Mouse (Mus musculus) lung, postnatal 0 days (tissue): Measurements from ENCODE around the gene Etnk2. TPM values are rescaled to one million over a fixed set of nuclear protein-coding genes. Genes with fewer than 3 reads are reported as not detected.

Experiments
- ATAC-seq: fragments of 200-750 bp; cut with Nextera tagmentation; 2 replicates; pipeline ENCODE4 v1.8.0; 2017; ENCODE audit warnings: moderate library complexity
- DNase-seq: peaks from one replicate; pipeline ENCODE4 v3.0.0-alpha.2; 2016; ENCODE audit warnings: low spot score
- H3K27ac ChIP-seq: fragments of 300-500 bp; sonication (generic); 2 replicates; pipeline ENCODE4 v1.5.1; 2014; ENCODE audit warnings: antibody characterized with exemption, mild to moderate bottlenecking, low read length, mixed read lengths
- H3K27me3 ChIP-seq: fragments of 300-500 bp; sonication (generic); replicated peaks from 2 replicates; pipeline ENCODE4 v1.6.1; 2014; ENCODE audit warnings: low read length, mixed read lengths; ENCODE audit not compliant: insufficient read depth
- H3K36me3 ChIP-seq: fragments of 300-500 bp; sonication (generic); 2 replicates; pipeline ENCODE4 v1.6.1; 2014; ENCODE audit warnings: low read length, mixed read lengths; ENCODE audit not compliant: insufficient read depth
- H3K4me1 ChIP-seq: fragments of 300-500 bp; sonication (generic); 2 replicates; pipeline ENCODE4 v1.6.1; 2014; ENCODE audit warnings: antibody characterized with exemption, low read depth, low read length, mixed read lengths; ENCODE audit not compliant: insufficient read depth
- H3K4me2 ChIP-seq: fragments of 300-500 bp; sonication (generic); replicated peaks from 2 replicates; pipeline ENCODE4 v1.6.1; 2014; ENCODE audit warnings: low read depth, mild to moderate bottlenecking, low read length, moderate library complexity, mixed read lengths
- H3K4me3 ChIP-seq: fragments of 300-500 bp; sonication (generic); 2 replicates; pipeline ENCODE4 v1.5.1; 2014; ENCODE audit warnings: low read depth, low read length
- H3K9ac ChIP-seq: fragments of 300-500 bp; sonication (generic); replicated peaks from 2 replicates; pipeline ENCODE4 v1.6.1; 2014; ENCODE audit warnings: low read depth, mild to moderate bottlenecking
- H3K9me3 ChIP-seq: fragments of 300-500 bp; sonication (generic); 2 replicates; pipeline ENCODE4 v1.6.1; 2016; ENCODE audit warnings: low read length, mixed read lengths
- CTCF ChIP-seq: IDR thresholded peaks from 2 replicates; pipeline ENCODE4 v1.5.1; 2016; ENCODE audit warnings: antibody characterized with exemption, mild to moderate bottlenecking
- EP300 ChIP-seq: IDR thresholded peaks from 2 replicates; pipeline ENCODE4 v1.6.1; 2016; ENCODE audit warnings: antibody characterized with exemption, mild to moderate bottlenecking, control low read depth
- WGBS: fragments of 180-500 bp; shearing (Covaris S2); extraction: QIAGEN DNeasy Blood & Tissue Kit; methylation state at CpG from one replicate; pipeline ENCODE4 v1.1.7; 2014; 5-methylcytosine and 5-hydroxymethylcytosine counted together
- polyA plus RNA-seq: library from polyadenylated mRNA; unstranded; fragments of >200 nt; fragmentation: Nextera tagmentation; extraction: Ambion mirVana; gene quantifications from 2 replicates; pipeline ENCODE4 v1.2.1, GENCODE M21; 2015

Etnk2 gene
- polyA plus RNA-seq, 1 experiment from 2014 or later: 0.81 TPM

- no peak for TF ChIP-seq CTCF
- TF ChIP-seq EP300: no peak
- Histone ChIP-seq H3K4me3 (no peak overlapping the region), H3K4me2 (no peak overlapping the region), H3K4me1 (no peaks in the 10 kb centered on the region), H3K27me3 (no peaks in the 10 kb centered on the region), H3K9me3 (no peaks in the 10 kb centered on the region), H3K9ac (no peak overlapping the region), H3K36me3 (no peaks in the 10 kb centered on the region), H3K27ac (no peak overlapping the region)
- ATAC-seq (no peak), DNase-seq (no peak)
- 71% methylated on average over 3 of the region's 3 CpGs for whole genome bisulfite sequencing
These were observed 16.1 kb upstream of the Etnk2 start for GRCm38 (mm10) chr1:133347226-133347625.

GRCm38 (mm10) chr1:133347693-133348520, 15.5 kb upstream of the Etnk2 start:
- Histone ChIP-seq H3K27me3 (no peaks in the 10 kb centered on the region), H3K9ac (no peak overlapping the region), H3K27ac (no peak overlapping the region), H3K4me3 (no peak overlapping the region), H3K4me2 (no peak overlapping the region), H3K36me3 (no peaks in the 10 kb centered on the region), H3K9me3 (no peaks in the 10 kb centered on the region), H3K4me1 (no peaks in the 10 kb centered on the region)
- peak; percentile 47 for ATAC-seq
- no peak for TF ChIP-seq CTCF
- TF ChIP-seq EP300: peak; percentile 41; the same call in 1 of the 2 replicates
- peak; percentile 37 for DNase-seq
- WGBS: 53% methylated on average over 11 of the region's 11 CpGs

- DNase-seq (no peak), ATAC-seq (no peak)
- no peaks in the 10 kb centered on the region for H3K9me3 ChIP-seq
- 93% methylated on average over 1 of the region's 1 CpGs for WGBS
- TF ChIP-seq CTCF: no peak
- TF ChIP-seq EP300: no peak
- H3K36me3 ChIP-seq: no peaks in the 10 kb centered on the region
- no peak within 1 kb of the TSS for H3K4me2 ChIP-seq
- no peaks in the 10 kb centered on the region for H3K27me3 ChIP-seq
- H3K4me3 ChIP-seq: no peak within 1 kb of the TSS
- H3K9ac ChIP-seq: no peak within 1 kb of the TSS
- H3K4me1 ChIP-seq: no peaks in the 10 kb centered on the region
- no peak within 1 kb of the TSS for H3K27ac ChIP-seq
These were observed 13.2 kb upstream of the Etnk2 start, which contains the start of gene Ren1 for GRCm38 (mm10) chr1:133350210-133350609. Ren1 (plus strand) TSS chr1:133350510.

GRCm38 (mm10) chr1:133351762-133352161, 11.6 kb upstream of the Etnk2 start:
- DNase-seq (no peak), ATAC-seq (no peak)
- Histone ChIP-seq H3K4me2 (no peak overlapping the region), H3K4me3 (no peak overlapping the region), H3K27ac (no peak overlapping the region), H3K9ac (no peak overlapping the region), H3K4me1 (no peaks in the 10 kb centered on the region), H3K27me3 (0 out of 2 replicates have a peak, but pooled peaks cover 3% of the 10 kb centered on the region), H3K36me3 (no peaks in the 10 kb centered on the region), H3K9me3 (no peaks in the 10 kb centered on the region)
- 38% methylated on average over 9 of the region's 9 CpGs for WGBS
- TF ChIP-seq CTCF: no peak
- no peak for TF ChIP-seq EP300

- TF ChIP-seq EP300 (no peak), CTCF (peak; percentile 99)
- WGBS: 33% methylated on average over 12 of the region's 12 CpGs
These were observed 10.0 kb upstream of the Etnk2 start for GRCm38 (mm10) chr1:133353371-133353809.

GRCm38 (mm10) chr1:133355469-133355868, 7.9 kb upstream of the Etnk2 start:
- no peak overlapping the region for H3K4me2 ChIP-seq
- H3K4me3 ChIP-seq: no peak overlapping the region
- peak; percentile 85 for ATAC-seq
- H3K36me3 ChIP-seq: no peaks in the 10 kb centered on the region
- no peak overlapping the region for H3K27ac ChIP-seq
- DNase-seq: peak; percentile 77
- 39% methylated on average over 5 of the region's 5 CpGs for WGBS
- TF ChIP-seq EP300: no peak
- no peak for TF ChIP-seq CTCF
- 0 out of 2 replicates have a peak, but pooled peaks cover 3% of the 10 kb centered on the region for H3K27me3 ChIP-seq
- H3K4me1 ChIP-seq: no peaks in the 10 kb centered on the region
- no peaks in the 10 kb centered on the region for H3K9me3 ChIP-seq
- H3K9ac ChIP-seq: no peak overlapping the region

More at GRCm38 (mm10) chr1:133353371-133353809, 10.0 kb upstream of the Etnk2 start:
- DNase-seq: peak; percentile 74
- H3K4me3 ChIP-seq: no peak overlapping the region
- H3K9ac ChIP-seq: no peak overlapping the region
- ATAC-seq: peak; percentile 59
- H3K27me3 ChIP-seq: 0 out of 2 replicates have a peak, but pooled peaks cover 3% of the 10 kb centered on the region
- no peak overlapping the region for H3K27ac ChIP-seq
- H3K4me1 ChIP-seq: no peaks in the 10 kb centered on the region
- no peaks in the 10 kb centered on the region for H3K9me3 ChIP-seq
- H3K36me3 ChIP-seq: no peaks in the 10 kb centered on the region
- no peak overlapping the region for H3K4me2 ChIP-seq
